Mouse (Mus musculus) kidney, embryonic 16.5 days (tissue): ENCODE measurements around the gene Tacc3. TPM values are rescaled to one million over a fixed set of nuclear protein-coding genes. Genes with fewer than 3 reads are reported as not detected.

Source experiments
- ATAC-seq: fragments of 200-750 bp; cut with Nextera tagmentation; 2 replicates; pipeline ENCODE4 v1.8.0; 2017; ENCODE audit warnings: moderate TSS enrichment; ENCODE audit not compliant: low FRiP score, low TSS enrichment
- H3K27ac ChIP-seq: fragments of 300-500 bp; sonication (generic); 2 replicates; pipeline ENCODE4 v1.5.1; 2014; ENCODE audit warnings: low read length
- H3K27me3 ChIP-seq: fragments of 300-500 bp; sonication (generic); 2 replicates; pipeline ENCODE4 v1.6.1; 2014; ENCODE audit warnings: low read length, control low read depth, mixed read lengths; ENCODE audit not compliant: insufficient read depth
- H3K36me3 ChIP-seq: fragments of 300-500 bp; sonication (generic); 2 replicates; pipeline ENCODE4 v1.6.1; 2014; ENCODE audit warnings: low read length, control low read depth, mixed read lengths; ENCODE audit not compliant: insufficient read depth
- H3K4me1 ChIP-seq: fragments of 300-500 bp; sonication (generic); 2 replicates; pipeline ENCODE4 v1.6.1; 2014; ENCODE audit warnings: low read length, control low read depth, mixed read lengths; ENCODE audit not compliant: insufficient read depth
- H3K4me2 ChIP-seq: fragments of 300-500 bp; sonication (generic); replicated peaks from 2 replicates; pipeline ENCODE4 v1.6.1; 2014; ENCODE audit warnings: low read depth, low read length
- H3K4me3 ChIP-seq: fragments of 300-500 bp; sonication (generic); 2 replicates; pipeline ENCODE4 v1.5.1; 2014; ENCODE audit warnings: mild to moderate bottlenecking, low read length
- H3K9ac ChIP-seq: fragments of 300-500 bp; sonication (generic); replicated peaks from 2 replicates; pipeline ENCODE4 v1.6.1; 2014; ENCODE audit warnings: low read length
- H3K9me3 ChIP-seq: fragments of 300-500 bp; sonication (generic); 2 replicates; pipeline ENCODE4 v1.6.1; 2016; ENCODE audit warnings: low read length, control low read depth
- WGBS: fragments of 180-500 bp; shearing (Covaris S2); extraction: QIAGEN DNeasy Blood & Tissue Kit; methylation state at CpG from one replicate; pipeline ENCODE4 v1.1.7; 2014; 5-methylcytosine and 5-hydroxymethylcytosine counted together
- polyA plus RNA-seq: library from polyadenylated mRNA; unstranded; fragments of >200 nt; fragmentation: Nextera tagmentation; extraction: Ambion mirVana; gene quantifications from 2 replicates; pipeline ENCODE4 v1.2.1, GENCODE M21; 2015

Tacc3 gene
- polyA plus RNA-seq, 1 experiment from 2014 or later = 186 TPM

DNA sequence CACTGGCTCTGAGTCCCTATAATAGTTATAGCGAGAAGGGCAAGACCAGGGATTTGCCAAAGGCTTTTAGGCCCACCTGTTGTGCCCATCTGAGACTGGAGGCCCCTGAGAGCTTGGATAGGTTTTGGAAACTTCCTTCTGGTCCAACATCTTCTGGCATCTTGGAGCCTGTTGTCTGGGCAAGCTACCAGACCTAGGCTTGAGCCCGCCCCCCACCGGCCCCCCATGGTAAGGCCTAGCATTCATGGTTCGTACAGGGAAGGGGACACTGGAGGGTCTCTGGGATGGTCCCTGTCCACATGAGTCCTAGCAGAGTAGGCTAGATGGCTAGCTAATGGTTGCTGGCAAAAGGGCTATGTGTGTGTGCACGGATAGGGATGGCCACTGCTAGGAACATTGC is 40.7 kb downstream of the Tacc3 start:
- no peak overlapping the region for H3K27ac ChIP-seq
- ATAC-seq = no peak
- peaks cover 6% of the 10 kb centered on the region; the same call in 1 of the 2 replicates for H3K27me3 ChIP-seq
- no peak overlapping the region for H3K4me2 ChIP-seq
- no peak overlapping the region for H3K9ac ChIP-seq
- H3K36me3 ChIP-seq = no peaks in the 10 kb centered on the region
- no peaks in the 10 kb centered on the region for H3K9me3 ChIP-seq
- H3K4me3 ChIP-seq = no peak overlapping the region
- peaks cover 39% of the 10 kb centered on the region for H3K4me1 ChIP-seq
- WGBS = 93% methylated on average over 5 of the region's 5 CpGs

DNA sequence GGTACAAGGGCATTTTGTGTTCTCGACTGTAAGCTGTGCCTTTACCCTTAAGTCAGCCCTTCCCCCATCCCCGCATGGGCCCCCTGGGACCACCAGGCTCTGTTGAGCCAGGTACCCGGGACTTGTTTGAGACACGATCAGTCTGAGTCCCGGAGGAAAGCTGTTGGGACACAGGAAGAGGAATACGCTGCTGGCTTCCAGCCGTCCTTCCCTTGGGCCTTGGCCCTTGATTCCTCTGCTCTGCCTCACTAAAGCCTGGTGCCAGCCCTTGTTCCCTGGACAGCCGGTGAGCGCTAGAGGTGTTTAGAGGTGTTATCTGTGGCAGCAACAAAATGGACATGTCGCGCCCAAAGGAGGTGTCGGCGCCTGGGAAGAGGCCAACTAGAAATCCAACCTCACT is 42.1 kb downstream of the Tacc3 start:
- Histone ChIP-seq H3K27me3 (peaks cover 6% of the 10 kb centered on the region; the same call in 1 of the 2 replicates), H3K9me3 (no peaks in the 10 kb centered on the region), H3K4me1 (peaks cover 32% of the 10 kb centered on the region), H3K4me3 (no peak overlapping the region), H3K27ac (no peak overlapping the region), H3K4me2 (no peak overlapping the region), H3K36me3 (no peaks in the 10 kb centered on the region), H3K9ac (no peak overlapping the region)
- ATAC-seq = no peak
- WGBS = 38% methylated on average over 13 of the region's 13 CpGs

DNA sequence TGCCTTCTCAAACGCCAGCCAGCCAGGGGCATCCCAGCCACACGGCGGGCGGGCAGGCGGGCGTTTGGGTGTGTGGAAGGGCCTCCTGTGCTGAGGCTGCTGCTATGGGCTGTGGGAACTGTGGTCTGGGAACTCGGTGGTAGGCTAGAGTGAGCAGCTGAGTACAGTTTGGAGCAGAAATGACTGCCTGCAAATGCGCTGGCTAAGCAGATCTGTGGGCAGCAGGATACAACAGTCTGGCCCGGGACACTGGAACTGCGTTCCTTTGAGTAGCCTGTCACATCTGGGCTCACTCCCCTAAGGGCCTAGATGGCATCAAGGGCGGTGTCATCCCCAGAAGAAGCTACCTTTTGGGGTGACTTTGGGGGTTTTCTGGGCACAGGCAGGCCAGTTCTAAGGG is 43.9 kb downstream of the Tacc3 start:
- peaks cover 6% of the 10 kb centered on the region; the same call in 1 of the 2 replicates for H3K27me3 ChIP-seq
- no peak for ATAC-seq
- H3K4me3 ChIP-seq = no peak overlapping the region
- WGBS = 80% methylated on average over 11 of the region's 11 CpGs
- no peak overlapping the region for H3K4me2 ChIP-seq
- H3K9me3 ChIP-seq = no peaks in the 10 kb centered on the region
- peaks cover 38% of the 10 kb centered on the region for H3K4me1 ChIP-seq
- H3K27ac ChIP-seq = no peak overlapping the region
- no peaks in the 10 kb centered on the region for H3K36me3 ChIP-seq
- H3K9ac ChIP-seq = no peak overlapping the region

DNA sequence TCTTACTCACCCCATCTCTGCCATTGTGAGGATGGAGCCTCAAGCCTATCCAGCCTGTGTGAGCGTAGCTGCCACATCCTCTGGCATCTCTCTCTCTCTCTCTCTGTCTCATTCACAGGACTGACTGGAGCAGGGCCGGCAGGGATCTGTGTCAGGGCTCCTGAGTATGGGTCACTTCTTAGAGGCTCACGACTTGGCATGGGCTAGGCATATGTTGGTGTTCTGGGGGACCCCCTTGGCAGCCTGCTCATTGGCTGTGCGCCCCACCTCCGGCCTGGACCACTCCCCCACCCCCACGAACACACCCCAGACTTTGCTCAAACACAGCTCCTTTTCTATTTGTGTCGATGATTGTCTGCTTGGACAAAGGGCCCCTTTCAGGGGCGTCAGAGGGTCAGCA is 46.1 kb downstream of the Tacc3 start:
- Histone ChIP-seq H3K36me3 (no peaks in the 10 kb centered on the region), H3K27me3 (0 out of 2 replicates have a peak, but pooled peaks cover 3% of the 10 kb centered on the region), H3K9ac (no peak overlapping the region), H3K27ac (no peak overlapping the region), H3K4me2 (no peak overlapping the region), H3K9me3 (no peaks in the 10 kb centered on the region), H3K4me1 (peaks cover 37% of the 10 kb centered on the region), H3K4me3 (no peak overlapping the region)
- ATAC-seq = no peak
- WGBS = 70% methylated on average over 8 of the region's 8 CpGs

DNA sequence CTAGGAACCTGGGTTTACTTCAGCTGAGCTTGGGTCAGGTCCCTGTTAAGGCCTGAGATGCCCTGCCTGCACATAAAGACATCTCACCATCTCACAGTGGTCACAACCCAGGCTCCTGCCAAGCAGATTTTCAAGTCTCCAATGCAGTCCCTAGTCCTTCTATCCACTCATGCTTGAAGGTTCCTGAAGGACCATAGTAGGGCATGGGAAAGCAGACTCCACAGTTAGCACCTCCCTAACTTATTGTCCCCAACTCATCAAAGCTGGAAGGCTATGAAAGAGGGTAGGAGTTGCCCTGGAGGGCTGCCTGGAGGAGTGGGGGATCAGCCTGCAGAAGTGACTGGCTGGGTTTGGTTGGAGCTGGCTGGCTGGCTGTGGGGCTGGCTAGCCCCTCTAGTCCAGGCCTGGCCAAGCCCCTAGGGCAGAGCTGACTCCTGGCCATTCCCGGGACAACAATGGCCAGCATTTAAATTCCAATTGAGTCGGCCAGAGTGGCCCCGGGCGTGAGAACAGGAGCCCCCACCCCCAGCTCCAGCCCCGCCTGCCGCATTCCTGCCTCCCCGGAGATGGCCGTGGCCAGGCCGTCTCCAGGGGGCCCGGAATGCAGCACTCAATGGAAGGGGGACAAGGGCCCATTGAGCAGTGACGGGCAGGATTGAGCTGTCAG is 47.1 kb downstream of the Tacc3 start:
- 0 out of 2 replicates have a peak overlapping the region, but pooled peaks have one; percentile 5 for H3K9ac ChIP-seq
- peak; percentile 58 for ATAC-seq
- peaks cover 37% of the 10 kb centered on the region for H3K4me1 ChIP-seq

DNA sequence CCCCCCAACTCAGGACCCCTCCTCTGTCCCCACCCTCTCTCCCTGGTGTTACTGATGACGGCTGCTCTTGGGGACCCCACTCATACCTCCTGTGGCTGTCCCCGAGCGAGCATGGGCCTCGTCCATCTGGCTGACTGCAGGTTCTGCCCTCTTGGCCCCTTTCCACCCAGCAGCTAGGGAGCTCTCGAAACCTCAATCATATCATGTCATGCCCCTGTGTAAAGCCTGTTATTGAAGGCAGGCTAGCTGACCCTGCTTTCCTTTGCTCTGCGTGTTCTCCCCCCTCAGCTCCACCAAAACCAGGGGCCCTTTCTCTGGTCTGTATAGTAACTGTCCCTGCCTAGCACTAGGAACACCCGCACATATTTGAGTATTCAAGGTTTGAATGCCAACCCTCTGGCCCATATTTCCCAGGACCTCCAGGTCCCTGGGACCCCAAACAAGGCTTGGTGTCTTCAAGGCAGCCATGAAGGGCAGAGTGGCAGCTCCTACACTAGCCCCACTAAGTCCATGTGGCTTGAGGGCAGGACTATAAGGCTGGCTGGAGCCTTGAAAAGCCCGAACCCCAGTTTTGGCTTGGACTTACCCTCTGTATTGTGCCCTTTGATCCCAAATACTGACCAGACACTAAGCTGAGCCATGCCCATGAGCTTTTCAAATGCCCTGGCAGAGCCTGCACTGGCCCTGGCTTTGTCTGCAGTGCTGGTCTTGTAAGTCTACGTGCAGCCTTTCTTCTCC is 47.9 kb downstream of the Tacc3 start:
- no peaks in the 10 kb centered on the region for H3K36me3 ChIP-seq
- 0 out of 2 replicates have a peak overlapping the region, but pooled peaks have one; percentile 5 for H3K9ac ChIP-seq
- H3K27ac ChIP-seq = peak overlapping the region; percentile 15; the same call in 1 of the 2 replicates
- H3K27me3 ChIP-seq = no peaks in the 10 kb centered on the region
- peaks cover 32% of the 10 kb centered on the region for H3K4me1 ChIP-seq
- H3K9me3 ChIP-seq = no peaks in the 10 kb centered on the region
- H3K4me2 ChIP-seq = no peak overlapping the region
- H3K4me3 ChIP-seq = no peak overlapping the region
- WGBS = 41% methylated on average over 9 of the region's 9 CpGs
- peak; percentile 20; the same call in 1 of the 2 replicates for ATAC-seq

More for the DNA sequence above, 47.1 kb downstream of the Tacc3 start:
- H3K27ac ChIP-seq = no peak overlapping the region
- H3K27me3 ChIP-seq = no peaks in the 10 kb centered on the region
- H3K4me2 ChIP-seq = no peak overlapping the region
- no peaks in the 10 kb centered on the region for H3K9me3 ChIP-seq
- H3K4me3 ChIP-seq = no peak overlapping the region
- no peaks in the 10 kb centered on the region for H3K36me3 ChIP-seq
- WGBS = 15% methylated on average over 11 of the region's 11 CpGs

DNA sequence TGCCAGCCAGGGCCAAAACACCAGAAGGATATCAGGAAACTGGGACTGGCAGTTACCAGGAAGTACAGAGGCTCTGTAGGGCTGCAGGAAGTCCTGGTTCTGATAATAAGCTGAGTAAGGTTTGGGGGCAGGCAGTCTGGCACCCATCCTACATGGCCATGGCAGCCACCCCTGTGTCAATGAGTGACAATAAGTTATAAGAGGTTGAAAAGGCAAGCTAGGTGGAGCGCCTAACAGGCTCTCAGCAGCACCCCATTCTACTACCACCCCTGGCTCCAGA is 48.4 kb downstream of the Tacc3 start:
- Histone ChIP-seq H3K27me3 (no peaks in the 10 kb centered on the region), H3K4me3 (no peak overlapping the region), H3K27ac (peak overlapping the region; percentile 29; the same call in 1 of the 2 replicates), H3K9me3 (no peaks in the 10 kb centered on the region), H3K36me3 (no peaks in the 10 kb centered on the region), H3K4me1 (peaks cover 32% of the 10 kb centered on the region), H3K9ac (no peak overlapping the region), H3K4me2 (no peak overlapping the region)
- 90% methylated on average over 1 of the region's 1 CpGs for WGBS
- ATAC-seq = no peak

DNA sequence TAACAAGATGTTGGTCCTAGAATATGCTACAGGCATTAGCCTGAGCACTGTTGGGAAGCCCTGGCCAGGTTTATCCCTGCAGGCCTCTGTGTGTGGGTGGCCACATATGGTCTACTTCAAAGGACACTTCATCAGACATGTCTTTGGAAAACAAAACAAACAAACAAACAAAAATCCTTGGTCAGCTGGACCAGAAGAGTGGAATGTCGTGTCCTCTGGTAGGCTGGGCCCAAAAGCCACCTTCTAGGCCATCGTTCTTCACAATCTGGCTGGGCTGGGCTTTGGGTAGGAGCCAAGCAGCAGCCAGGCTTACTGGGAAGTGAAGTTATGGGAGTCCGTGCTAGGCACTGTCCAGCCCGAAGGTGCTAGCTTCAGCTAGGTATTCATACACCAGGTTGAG is 49.2 kb downstream of the Tacc3 start:
- H3K27me3 ChIP-seq = no peaks in the 10 kb centered on the region
- H3K27ac ChIP-seq = no peak overlapping the region
- H3K9ac ChIP-seq = no peak overlapping the region
- H3K36me3 ChIP-seq = no peaks in the 10 kb centered on the region
- 55% methylated on average over 4 of the region's 4 CpGs for WGBS
- H3K9me3 ChIP-seq = no peaks in the 10 kb centered on the region
- ATAC-seq = no peak
- peaks cover 32% of the 10 kb centered on the region for H3K4me1 ChIP-seq
- H3K4me2 ChIP-seq = no peak overlapping the region
- H3K4me3 ChIP-seq = no peak overlapping the region

DNA sequence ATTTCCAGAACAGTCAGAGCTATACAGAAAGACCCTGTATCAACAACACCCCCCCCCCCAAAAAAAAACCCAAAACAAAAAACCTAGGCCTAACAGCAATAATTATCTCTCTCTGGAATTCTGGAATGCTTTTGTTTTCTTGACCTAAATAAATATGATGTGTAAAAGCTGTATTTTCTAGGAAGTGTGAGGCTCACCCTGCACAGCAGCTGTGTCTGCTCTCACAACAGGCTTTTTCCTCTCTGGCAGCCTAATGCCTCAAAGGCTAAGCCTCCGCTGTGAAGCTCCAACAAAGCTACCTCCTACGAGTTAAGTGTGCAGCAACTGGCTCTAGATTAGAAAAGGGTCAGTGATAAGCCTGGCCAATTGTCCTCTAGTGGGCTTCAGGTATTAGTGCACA is 51.1 kb downstream of the Tacc3 start:
- H3K36me3 ChIP-seq = no peaks in the 10 kb centered on the region
- no peaks in the 10 kb centered on the region for H3K9me3 ChIP-seq
- no peak for ATAC-seq
- H3K27ac ChIP-seq = no peak overlapping the region
- no peak overlapping the region for H3K9ac ChIP-seq
- WGBS = 47% methylated on average over 2 of the region's 2 CpGs
- H3K27me3 ChIP-seq = no peaks in the 10 kb centered on the region
- H3K4me2 ChIP-seq = no peak overlapping the region
- no peak overlapping the region for H3K4me3 ChIP-seq
- H3K4me1 ChIP-seq = peaks cover 32% of the 10 kb centered on the region

DNA sequence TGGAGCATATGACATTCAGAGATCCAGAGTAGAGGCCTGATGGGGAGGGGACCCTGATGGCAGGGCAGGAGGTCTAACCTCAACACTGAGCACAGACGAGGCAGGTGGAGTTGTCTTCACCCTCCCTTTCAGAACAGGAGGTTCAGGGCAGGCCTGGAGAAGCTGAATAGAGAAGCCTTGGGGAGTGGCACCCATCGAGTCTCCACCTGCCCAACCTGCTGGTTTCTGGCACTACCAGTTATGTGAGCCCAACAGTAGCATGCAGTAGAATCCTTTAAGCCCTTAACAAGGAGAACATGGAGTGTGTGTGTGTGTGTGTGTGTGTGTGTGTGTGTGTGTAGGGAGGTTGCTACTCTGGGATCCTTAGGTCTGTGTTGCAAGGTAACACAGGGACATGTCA is 54.6 kb downstream of the Tacc3 start:
- H3K27ac ChIP-seq = no peak overlapping the region
- WGBS = 70% methylated on average over 2 of the region's 2 CpGs

More for the DNA sequence above, 54.6 kb downstream of the Tacc3 start:
- ATAC-seq = no peak
- Histone ChIP-seq H3K4me3 (no peak overlapping the region), H3K4me1 (peaks cover 8% of the 10 kb centered on the region), H3K27me3 (no peaks in the 10 kb centered on the region), H3K4me2 (no peak overlapping the region), H3K9ac (no peak overlapping the region), H3K36me3 (no peaks in the 10 kb centered on the region), H3K9me3 (no peaks in the 10 kb centered on the region)
